Mouse (Mus musculus): ENCODE data around the gene Sorcs3. TPM values are rescaled to one million over a fixed set of nuclear protein-coding genes. Genes with fewer than 3 reads are reported as not detected.

The Sorcs3 gene
- polyA plus RNA-seq, 1 experiment from 2014 or later, result 7.2 TPM

- Histone ChIP-seq H3K4me1 (no peaks in the 10 kb centered on the region), H3K4me3 (no peak overlapping the region), H3K9ac (replicated peaks) (no peak overlapping the region), H3K27ac (replicated peaks) (no peak overlapping the region), H3K36me3 (no peaks in the 10 kb centered on the region), H3K9me3 (no peaks in the 10 kb centered on the region), H3K4me2 (replicated peaks) (no peak overlapping the region), H3K27me3 (no peaks in the 10 kb centered on the region)
- WGBS, result 88% methylated on average over 2 of the region's 2 CpGs
- ATAC-seq (replicated peaks), result no peak
Observed at GRCm38 (mm10) chr19:48294251-48294650, 88.4 kb downstream of the Sorcs3 start.

GRCm38 (mm10) chr19:48298384-48298783 is 92.6 kb downstream of the Sorcs3 start:
- no peak overlapping the region for H3K4me3 ChIP-seq
- H3K36me3 ChIP-seq, result no peaks in the 10 kb centered on the region
- H3K4me1 ChIP-seq, result peaks cover 11% of the 10 kb centered on the region
- 73% methylated on average over 2 of the region's 2 CpGs for WGBS
- no peak for ATAC-seq (replicated peaks)
- H3K27ac ChIP-seq (replicated peaks), result no peak overlapping the region
- H3K27me3 ChIP-seq, result no peaks in the 10 kb centered on the region
- H3K9me3 ChIP-seq, result no peaks in the 10 kb centered on the region
- no peak overlapping the region for H3K9ac ChIP-seq (replicated peaks)
- H3K4me2 ChIP-seq (replicated peaks), result no peak overlapping the region

GRCm38 (mm10) chr19:48300440-48301231 is 94.8 kb downstream of the Sorcs3 start:
- H3K36me3 ChIP-seq, result no peaks in the 10 kb centered on the region
- H3K4me2 ChIP-seq (replicated peaks), result peak overlapping the region; percentile 10; the same call in 1 of the 2 replicates
- peaks cover 11% of the 10 kb centered on the region for H3K4me1 ChIP-seq
- H3K4me3 ChIP-seq, result no peak overlapping the region
- 10% methylated on average over 14 of the region's 14 CpGs for WGBS
- no peaks in the 10 kb centered on the region for H3K27me3 ChIP-seq
- peak; percentile 43; the same call in 1 of the 2 replicates for ATAC-seq (replicated peaks)
- no peak overlapping the region for H3K9ac ChIP-seq (replicated peaks)
- no peak overlapping the region for H3K27ac ChIP-seq (replicated peaks)
- no peaks in the 10 kb centered on the region for H3K9me3 ChIP-seq

GRCm38 (mm10) chr19:48301300-48301699 is 95.5 kb downstream of the Sorcs3 start:
- H3K4me3 ChIP-seq, result no peak overlapping the region
- H3K9me3 ChIP-seq, result no peaks in the 10 kb centered on the region
- no peak overlapping the region for H3K27ac ChIP-seq (replicated peaks)
- H3K9ac ChIP-seq (replicated peaks), result no peak overlapping the region
- H3K27me3 ChIP-seq, result no peaks in the 10 kb centered on the region
- no peaks in the 10 kb centered on the region for H3K36me3 ChIP-seq
- no peak overlapping the region for H3K4me2 ChIP-seq (replicated peaks)
- peaks cover 11% of the 10 kb centered on the region for H3K4me1 ChIP-seq
- WGBS, result 21% methylated on average over 3 of the region's 3 CpGs
- ATAC-seq (replicated peaks), result no peak

- 83% methylated on average over 8 of the region's 8 CpGs for WGBS
Observed at GRCm38 (mm10) chr19:48308341-48308740, 102.5 kb downstream of the Sorcs3 start.

GRCm38 (mm10) chr19:48309531-48310337 is 103.9 kb downstream of the Sorcs3 start:
- H3K4me2 ChIP-seq (replicated peaks), result peak overlapping the region; percentile 18
- ATAC-seq (replicated peaks), result peak; percentile 81
- 16% methylated on average over 15 of the region's 15 CpGs for WGBS

More at GRCm38 (mm10) chr19:48308341-48308740, 102.5 kb downstream of the Sorcs3 start:
- Histone ChIP-seq H3K9me3 (no peaks in the 10 kb centered on the region), H3K27me3 (no peaks in the 10 kb centered on the region), H3K4me3 (no peak overlapping the region), H3K4me1 (peaks cover 15% of the 10 kb centered on the region), H3K27ac (replicated peaks) (no peak overlapping the region), H3K9ac (replicated peaks) (no peak overlapping the region), H3K36me3 (no peaks in the 10 kb centered on the region), H3K4me2 (replicated peaks) (no peak overlapping the region)
- ATAC-seq (replicated peaks), result no peak

GRCm38 (mm10) chr19:48310338-48310710 is 104.5 kb downstream of the Sorcs3 start:
- ATAC-seq (replicated peaks), result no peak
- no peaks in the 10 kb centered on the region for H3K27me3 ChIP-seq
- H3K9ac ChIP-seq (replicated peaks), result no peak overlapping the region
- no peak overlapping the region for H3K4me3 ChIP-seq
- peaks cover 15% of the 10 kb centered on the region for H3K4me1 ChIP-seq
- no peaks in the 10 kb centered on the region for H3K9me3 ChIP-seq
- no peak overlapping the region for H3K27ac ChIP-seq (replicated peaks)
- H3K36me3 ChIP-seq, result no peaks in the 10 kb centered on the region
- WGBS, result 19% methylated on average over 6 of the region's 6 CpGs
- peak overlapping the region; percentile 18 for H3K4me2 ChIP-seq (replicated peaks)

More at GRCm38 (mm10) chr19:48309531-48310337, 103.9 kb downstream of the Sorcs3 start:
- H3K4me1 ChIP-seq, result peaks cover 15% of the 10 kb centered on the region
- no peaks in the 10 kb centered on the region for H3K36me3 ChIP-seq
- H3K9ac ChIP-seq (replicated peaks), result no peak overlapping the region
- H3K9me3 ChIP-seq, result no peaks in the 10 kb centered on the region
- H3K27me3 ChIP-seq, result no peaks in the 10 kb centered on the region
- no peak overlapping the region for H3K27ac ChIP-seq (replicated peaks)
- H3K4me3 ChIP-seq, result no peak overlapping the region

- H3K27me3 ChIP-seq, result no peaks in the 10 kb centered on the region
- H3K9me3 ChIP-seq, result no peaks in the 10 kb centered on the region
- H3K4me3 ChIP-seq, result no peak overlapping the region
- no peaks in the 10 kb centered on the region for H3K36me3 ChIP-seq
- H3K4me2 ChIP-seq (replicated peaks), result no peak overlapping the region
- H3K27ac ChIP-seq (replicated peaks), result no peak overlapping the region
- peaks cover 15% of the 10 kb centered on the region for H3K4me1 ChIP-seq
- H3K9ac ChIP-seq (replicated peaks), result no peak overlapping the region
- no peak for ATAC-seq (replicated peaks)
- WGBS, result 95% methylated on average over 9 of the region's 9 CpGs
Observed at GRCm38 (mm10) chr19:48313776-48314175, 108.0 kb downstream of the Sorcs3 start.

GRCm38 (mm10) chr19:48327115-48327514 is 121.3 kb downstream of the Sorcs3 start:
- H3K4me2 ChIP-seq (replicated peaks), result no peak overlapping the region
- 21% methylated on average over 6 of the region's 6 CpGs for WGBS
- H3K4me1 ChIP-seq, result peaks cover 13% of the 10 kb centered on the region
- H3K27me3 ChIP-seq, result no peaks in the 10 kb centered on the region
- no peaks in the 10 kb centered on the region for H3K36me3 ChIP-seq
- no peaks in the 10 kb centered on the region for H3K9me3 ChIP-seq
- H3K4me3 ChIP-seq, result no peak overlapping the region
- H3K27ac ChIP-seq (replicated peaks), result peak overlapping the region; percentile 7; the same call in 1 of the 2 replicates
- ATAC-seq (replicated peaks), result no peak
- H3K9ac ChIP-seq (replicated peaks), result no peak overlapping the region

GRCm38 (mm10) chr19:48328171-48328570 is 122.3 kb downstream of the Sorcs3 start:
- no peaks in the 10 kb centered on the region for H3K36me3 ChIP-seq
- H3K4me1 ChIP-seq, result peaks cover 13% of the 10 kb centered on the region
- ATAC-seq (replicated peaks), result no peak
- H3K9me3 ChIP-seq, result no peaks in the 10 kb centered on the region
- whole genome bisulfite sequencing, result 75% methylated on average over 8 of the region's 8 CpGs
- H3K4me2 ChIP-seq (replicated peaks), result no peak overlapping the region
- H3K27ac ChIP-seq (replicated peaks), result no peak overlapping the region
- H3K9ac ChIP-seq (replicated peaks), result no peak overlapping the region
- H3K4me3 ChIP-seq, result no peak overlapping the region
- H3K27me3 ChIP-seq, result no peaks in the 10 kb centered on the region

- Histone ChIP-seq H3K9me3 (no peaks in the 10 kb centered on the region), H3K4me1 (peaks cover 13% of the 10 kb centered on the region), H3K27me3 (no peaks in the 10 kb centered on the region), H3K4me3 (no peak overlapping the region), H3K36me3 (no peaks in the 10 kb centered on the region), H3K27ac (replicated peaks) (no peak overlapping the region), H3K9ac (replicated peaks) (no peak overlapping the region), H3K4me2 (replicated peaks) (no peak overlapping the region)
- ATAC-seq (replicated peaks), result no peak
- WGBS, result 3% methylated on average over 1 of the region's 1 CpGs
Observed at GRCm38 (mm10) chr19:48331640-48332039, 125.8 kb downstream of the Sorcs3 start.

- no peak overlapping the region for H3K4me2 ChIP-seq (replicated peaks)
Observed at GRCm38 (mm10) chr19:48333085-48333484, 127.3 kb downstream of the Sorcs3 start.

More at GRCm38 (mm10) chr19:48333085-48333484, 127.3 kb downstream of the Sorcs3 start:
- H3K4me3 ChIP-seq, result no peak overlapping the region
- no peak overlapping the region for H3K9ac ChIP-seq (replicated peaks)
- WGBS, result 79% methylated on average over 2 of the region's 2 CpGs
- H3K36me3 ChIP-seq, result no peaks in the 10 kb centered on the region
- no peaks in the 10 kb centered on the region for H3K9me3 ChIP-seq
- H3K4me1 ChIP-seq, result 0 out of 2 replicates have a peak, but pooled peaks cover under 1% of the 10 kb centered on the region
- H3K27me3 ChIP-seq, result no peaks in the 10 kb centered on the region
- no peak for ATAC-seq (replicated peaks)
- H3K27ac ChIP-seq (replicated peaks), result no peak overlapping the region
